Mouse (Mus musculus) mouse trophoblast stem cell (cell line): ENCODE results near the gene Gm7954.
"Not testable (repeated sequence)": the region's sequence is repeated elsewhere in the genome, so short reads cannot be mapped to it uniquely, and the experiment has no call there.

ENCODE experiments used
- in situ Hi-C, 2 experiments: fragments of 300-500 bp; cut with MseI, MboI; formaldehyde crosslinking; loops; 2 replicates in 1 of 2; 3 replicates in 1 of 2; pipeline ENCODE4 v1.15.1; 2025

The Gm7954 gene

GRCm38 (mm10) chr14:41453418-41453817 lies at the start of gene Gm7954:
Gm7954 (minus strand) TSS chr14:41453518.
- in situ Hi-C loops, result not testable (repeated sequence)

- in situ Hi-C loops, result not testable (repeated sequence)
Observed at GRCm38 (mm10) chr14:41489385-41489784, 36.1 kb upstream of the Gm7954 start, which contains the start of gene Gm3486. Gm3486 (minus strand) TSS chr14:41489485.

GRCm38 (mm10) chr14:41425393-41426075 lies 27.8 kb downstream of the Gm7954 start:
- in situ Hi-C loops, result not testable (repeated sequence)

GRCm38 (mm10) chr14:41424694-41425093 lies 28.6 kb downstream of the Gm7954 start:
- in situ Hi-C loops, result not testable (repeated sequence)

- in situ Hi-C loops, result not testable (repeated sequence)
Observed at GRCm38 (mm10) chr14:41408181-41408580, 45.1 kb downstream of the Gm7954 start, which contains the start of gene Gm6482. Gm6482 (minus strand) TSS chr14:41408281.
